Mouse (Mus musculus) limb, embryonic 12.5 days (tissue): ENCODE results near the gene Nhlh2. TPM values are rescaled to one million over a fixed set of nuclear protein-coding genes. Genes with fewer than 3 reads are reported as not detected.

Experiments used
- ATAC-seq: fragments of 200-750 bp; cut with Nextera tagmentation; 2 replicates; pipeline ENCODE4 v1.8.0; 2017; ENCODE audit warnings: low read depth, moderate TSS enrichment; ENCODE audit not compliant: insufficient number of reproducible peaks, insufficient read depth, low FRiP score, low TSS enrichment
- H3K27ac ChIP-seq: fragments of 300-500 bp; sonication (generic); 2 replicates; pipeline ENCODE4 v1.5.1; 2016; ENCODE audit warnings: mild to moderate bottlenecking, moderate library complexity
- H3K27me3 ChIP-seq: fragments of 300-500 bp; sonication (generic); 2 replicates; pipeline ENCODE4 v1.6.1; 2016; ENCODE audit warnings: mild to moderate bottlenecking, moderate library complexity
- H3K36me3 ChIP-seq: fragments of 300-500 bp; sonication (generic); 2 replicates; pipeline ENCODE4 v1.6.1; 2016; ENCODE audit warnings: mild to moderate bottlenecking, moderate library complexity
- H3K4me1 ChIP-seq: fragments of 300-500 bp; sonication (generic); replicated peaks from 2 replicates; pipeline ENCODE4 v1.6.1; 2016
- H3K4me2 ChIP-seq: fragments of 300-500 bp; sonication (generic); 2 replicates; pipeline ENCODE4 v1.6.1; 2016; ENCODE audit warnings: mild to moderate bottlenecking, moderate library complexity
- H3K4me3 ChIP-seq: fragments of 300-500 bp; sonication (generic); replicated peaks from 2 replicates; pipeline ENCODE4 v1.5.1; 2016; ENCODE audit warnings: mild to moderate bottlenecking
- H3K9ac ChIP-seq: fragments of 300-500 bp; sonication (generic); replicated peaks from 2 replicates; pipeline ENCODE4 v1.6.1; 2016; ENCODE audit warnings: mild to moderate bottlenecking, moderate library complexity
- H3K9me3 ChIP-seq: fragments of 300-500 bp; sonication (generic); 2 replicates; pipeline ENCODE4 v1.6.1; 2016; ENCODE audit warnings: mild to moderate bottlenecking, moderate library complexity
- WGBS: fragments of 180-500 bp; shearing (Covaris S2); methylation state at CpG from one replicate; pipeline ENCODE4 v1.1.7; 2016; 5-methylcytosine and 5-hydroxymethylcytosine counted together
- polyA plus RNA-seq: library from polyadenylated mRNA; unstranded; fragments of >200 nt; fragmentation: Nextera tagmentation; extraction: Ambion mirVana; gene quantifications from 2 replicates; pipeline ENCODE4 v1.2.1, GENCODE M21; 2016

Gene Nhlh2
- polyA plus RNA-seq, 1 experiment from 2014 or later: 0.25 TPM

- ATAC-seq: peak; percentile 78
- H3K27me3 ChIP-seq: no peaks in the 10 kb centered on the region
- H3K4me2 ChIP-seq: no peak overlapping the region
- H3K36me3 ChIP-seq: no peaks in the 10 kb centered on the region
- no peak overlapping the region for H3K9ac ChIP-seq
- no peak overlapping the region for H3K4me3 ChIP-seq
- H3K9me3 ChIP-seq: no peaks in the 10 kb centered on the region
- 38% methylated on average over 14 of the region's 14 CpGs for WGBS
- H3K4me1 ChIP-seq: 0 out of 2 replicates have a peak, but pooled peaks cover 4% of the 10 kb centered on the region
- H3K27ac ChIP-seq: no peak overlapping the region
Measured at GRCm38 (mm10) chr3:102061923-102062670, 52.2 kb downstream of the Nhlh2 start.

GRCm38 (mm10) chr3:102062671-102063010 lies 52.8 kb downstream of the Nhlh2 start:
- no peak overlapping the region for H3K4me3 ChIP-seq
- H3K36me3 ChIP-seq: no peaks in the 10 kb centered on the region
- no peaks in the 10 kb centered on the region for H3K27me3 ChIP-seq
- H3K4me1 ChIP-seq: 0 out of 2 replicates have a peak, but pooled peaks cover 4% of the 10 kb centered on the region
- no peaks in the 10 kb centered on the region for H3K9me3 ChIP-seq
- no peak overlapping the region for H3K27ac ChIP-seq
- 32% methylated on average over 8 of the region's 8 CpGs for WGBS
- H3K9ac ChIP-seq: no peak overlapping the region
- ATAC-seq: no peak
- no peak overlapping the region for H3K4me2 ChIP-seq

- Histone ChIP-seq H3K9ac (no peak overlapping the region), H3K4me1 (0 out of 2 replicates have a peak, but pooled peaks cover 4% of the 10 kb centered on the region), H3K27ac (no peak overlapping the region), H3K27me3 (no peaks in the 10 kb centered on the region), H3K4me3 (no peak overlapping the region), H3K4me2 (no peak overlapping the region), H3K9me3 (no peaks in the 10 kb centered on the region), H3K36me3 (no peaks in the 10 kb centered on the region)
- 59% methylated on average over 10 of the region's 10 CpGs for WGBS
- no peak for ATAC-seq
Measured at GRCm38 (mm10) chr3:102063273-102064120, 53.6 kb downstream of the Nhlh2 start.

- H3K27me3 ChIP-seq: no peaks in the 10 kb centered on the region
- H3K4me3 ChIP-seq: no peak overlapping the region
- no peak for ATAC-seq
- no peak overlapping the region for H3K27ac ChIP-seq
- 79% methylated on average over 6 of the region's 6 CpGs for WGBS
- H3K9ac ChIP-seq: no peak overlapping the region
- 0 out of 2 replicates have a peak, but pooled peaks cover 4% of the 10 kb centered on the region for H3K4me1 ChIP-seq
- H3K4me2 ChIP-seq: no peak overlapping the region
- H3K9me3 ChIP-seq: no peaks in the 10 kb centered on the region
- no peaks in the 10 kb centered on the region for H3K36me3 ChIP-seq
Measured at GRCm38 (mm10) chr3:102064566-102064965, 54.7 kb downstream of the Nhlh2 start.

Other genes starting within 250 kb of the Nhlh2 start
- 1.1 and 1.3 TPM in 2 replicates for gene Mab21l3, start 161.1 kb upstream of the Nhlh2 start, polyA plus RNA-seq
- gene Slc22a15, start 85.6 kb upstream of the Nhlh2 start, polyA plus RNA-seq: 4.3 and 5.6 TPM in 2 replicates
- gene Casq2, start 76.3 kb downstream of the Nhlh2 start, polyA plus RNA-seq: 15.6 and 18.5 TPM in 2 replicates
- 15.4 and 15.6 TPM in 2 replicates for gene Vangl1, start 194.6 kb downstream of the Nhlh2 start, polyA plus RNA-seq